Mouse (Mus musculus) heart, embryonic 16.5 days (tissue): ENCODE data around the gene Serpinb6a. TPM values are rescaled to one million over a fixed set of nuclear protein-coding genes. Genes with fewer than 3 reads are reported as not detected.

Experiments used
- ATAC-seq: fragments of 200-750 bp; cut with Nextera tagmentation; replicated peaks from 2 replicates; pipeline ENCODE4 v1.8.0; 2017; ENCODE audit warnings: moderate number of reproducible peaks; ENCODE audit not compliant: insufficient read depth, low FRiP score; ENCODE audit errors: extremely low read depth
- H3K27ac ChIP-seq: fragments of 300-500 bp; sonication (generic); 2 replicates; pipeline ENCODE4 v1.5.1; 2014; ENCODE audit warnings: mild to moderate bottlenecking, low read length, control low read depth, moderate library complexity
- H3K27me3 ChIP-seq: fragments of 300-500 bp; sonication (generic); 2 replicates; pipeline ENCODE4 v1.6.1; 2014; ENCODE audit warnings: low read length, mixed read lengths; ENCODE audit not compliant: control insufficient read depth, insufficient read depth
- H3K36me3 ChIP-seq: fragments of 300-500 bp; sonication (generic); 2 replicates; pipeline ENCODE4 v1.6.1; 2014; ENCODE audit not compliant: control insufficient read depth, insufficient read depth
- H3K4me1 ChIP-seq: fragments of 300-500 bp; sonication (generic); 2 replicates; pipeline ENCODE4 v1.6.1; 2014; ENCODE audit warnings: low read length, mixed read lengths; ENCODE audit not compliant: control insufficient read depth, insufficient read depth
- H3K4me2 ChIP-seq: fragments of 300-500 bp; sonication (generic); 2 replicates; pipeline ENCODE4 v1.6.1; 2014; ENCODE audit warnings: low read depth, mild to moderate bottlenecking, control low read depth, low read length
- H3K4me3 ChIP-seq: fragments of 300-500 bp; sonication (generic); 2 replicates; pipeline ENCODE4 v1.5.1; 2014; ENCODE audit warnings: mild to moderate bottlenecking, control low read depth, low read length
- H3K9ac ChIP-seq: fragments of 300-500 bp; sonication (generic); 2 replicates; pipeline ENCODE4 v1.6.1; 2014; ENCODE audit warnings: low read length, control low read depth
- H3K9me3 ChIP-seq: fragments of 300-500 bp; sonication (generic); replicated peaks from 2 replicates; pipeline ENCODE4 v1.6.1; 2016; ENCODE audit warnings: low read length; ENCODE audit not compliant: control insufficient read depth
- WGBS: fragments of 180-500 bp; shearing (Covaris S2); extraction: QIAGEN DNeasy Blood & Tissue Kit; methylation state at CpG from one replicate; pipeline ENCODE4 v1.1.7; 2014; 5-methylcytosine and 5-hydroxymethylcytosine counted together
- polyA plus RNA-seq: library from polyadenylated mRNA; unstranded; fragments of >200 nt; fragmentation: Nextera tagmentation; extraction: Ambion mirVana; gene quantifications from 2 replicates; pipeline ENCODE4 v1.2.1, GENCODE M21; 2015

The Serpinb6a gene
- polyA plus RNA-seq, 1 experiment from 2014 or later = 65.8 TPM

GRCm38 (mm10) chr13:33937151-33937550 is 65.4 kb downstream of the Serpinb6a start:
- H3K9ac ChIP-seq = no peak overlapping the region
- ATAC-seq = no peak
- no peaks in the 10 kb centered on the region for H3K36me3 ChIP-seq
- peak overlapping the region; percentile 7; the same call in 1 of the 2 replicates for H3K4me2 ChIP-seq
- 20% methylated on average over 5 of the region's 5 CpGs for WGBS
- H3K4me3 ChIP-seq = no peak overlapping the region
- H3K4me1 ChIP-seq = peaks cover 13% of the 10 kb centered on the region
- H3K27me3 ChIP-seq = no peaks in the 10 kb centered on the region
- H3K27ac ChIP-seq = peak overlapping the region; percentile 56; the same call in 1 of the 2 replicates
- H3K9me3 ChIP-seq = no peaks in the 10 kb centered on the region

- H3K27ac ChIP-seq = peak overlapping the region; percentile 71
- H3K36me3 ChIP-seq = no peaks in the 10 kb centered on the region
- WGBS = under 1% methylated on average over 44 of the region's 44 CpGs
- peaks cover 13% of the 10 kb centered on the region for H3K4me1 ChIP-seq
- peak overlapping the region; percentile 88 for H3K4me3 ChIP-seq
- no peaks in the 10 kb centered on the region for H3K27me3 ChIP-seq
- peak; percentile 79 for ATAC-seq
- H3K9me3 ChIP-seq = no peaks in the 10 kb centered on the region
- peak overlapping the region; percentile 84 for H3K4me2 ChIP-seq
- H3K9ac ChIP-seq = peak overlapping the region; percentile 94
These were observed 67.0 kb downstream of the Serpinb6a start for GRCm38 (mm10) chr13:33935465-33936181.

- no peaks in the 10 kb centered on the region for H3K36me3 ChIP-seq
- peak overlapping the region; percentile 84 for H3K4me2 ChIP-seq
- no peak overlapping the region for H3K27ac ChIP-seq
- ATAC-seq = no peak
- H3K4me3 ChIP-seq = peak overlapping the region; percentile 88
- WGBS = 60% methylated on average over 6 of the region's 6 CpGs
- H3K9me3 ChIP-seq = no peaks in the 10 kb centered on the region
- H3K9ac ChIP-seq = peak overlapping the region; percentile 94
- no peaks in the 10 kb centered on the region for H3K27me3 ChIP-seq
- H3K4me1 ChIP-seq = peaks cover 13% of the 10 kb centered on the region
These were observed 67.9 kb downstream of the Serpinb6a start for GRCm38 (mm10) chr13:33934743-33935142.

- no peak for ATAC-seq
- no peak overlapping the region for H3K4me2 ChIP-seq
- H3K36me3 ChIP-seq = peaks cover 6% of the 10 kb centered on the region
- no peaks in the 10 kb centered on the region for H3K27me3 ChIP-seq
- WGBS = 76% methylated on average over 3 of the region's 3 CpGs
- H3K4me3 ChIP-seq = no peak overlapping the region
- no peaks in the 10 kb centered on the region for H3K9me3 ChIP-seq
- no peak overlapping the region for H3K9ac ChIP-seq
- peaks cover 3% of the 10 kb centered on the region for H3K4me1 ChIP-seq
- no peak overlapping the region for H3K27ac ChIP-seq
These were observed 71.7 kb downstream of the Serpinb6a start for GRCm38 (mm10) chr13:33930912-33931311.

GRCm38 (mm10) chr13:33930281-33930680 is 72.3 kb downstream of the Serpinb6a start:
- H3K4me1 ChIP-seq = peaks cover 3% of the 10 kb centered on the region; the same call in 1 of the 2 replicates
- no peak overlapping the region for H3K4me3 ChIP-seq
- WGBS = 80% methylated on average over 2 of the region's 2 CpGs
- H3K9ac ChIP-seq = no peak overlapping the region
- no peak for ATAC-seq
- no peaks in the 10 kb centered on the region for H3K9me3 ChIP-seq
- H3K36me3 ChIP-seq = peaks cover 8% of the 10 kb centered on the region
- H3K27ac ChIP-seq = no peak overlapping the region
- no peak overlapping the region for H3K4me2 ChIP-seq
- H3K27me3 ChIP-seq = no peaks in the 10 kb centered on the region

- Histone ChIP-seq H3K4me2 (no peak overlapping the region), H3K36me3 (peaks cover 48% of the 10 kb centered on the region), H3K4me3 (no peak overlapping the region), H3K9ac (no peak overlapping the region), H3K27ac (no peak overlapping the region), H3K27me3 (no peaks in the 10 kb centered on the region), H3K4me1 (no peaks in the 10 kb centered on the region; the same call in 1 of the 2 replicates), H3K9me3 (no peaks in the 10 kb centered on the region)
- 57% methylated on average over 5 of the region's 5 CpGs for WGBS
- ATAC-seq = no peak
These were observed 80.9 kb downstream of the Serpinb6a start for GRCm38 (mm10) chr13:33921699-33922098.

GRCm38 (mm10) chr13:33921041-33921440 is 81.6 kb downstream of the Serpinb6a start:
- Histone ChIP-seq H3K27ac (no peak overlapping the region), H3K4me1 (no peaks in the 10 kb centered on the region; the same call in 1 of the 2 replicates), H3K27me3 (no peaks in the 10 kb centered on the region), H3K4me2 (no peak overlapping the region), H3K9ac (no peak overlapping the region), H3K9me3 (no peaks in the 10 kb centered on the region), H3K4me3 (no peak overlapping the region), H3K36me3 (peaks cover 47% of the 10 kb centered on the region)
- no peak for ATAC-seq
- 89% methylated on average over 6 of the region's 6 CpGs for WGBS

- H3K36me3 ChIP-seq = no peaks in the 10 kb centered on the region
- no peak for ATAC-seq
These were observed 95.8 kb downstream of the Serpinb6a start for GRCm38 (mm10) chr13:33906821-33907220.

GRCm38 (mm10) chr13:33905176-33905954 is 97.2 kb downstream of the Serpinb6a start, which contains the start of gene Serpinb6c:
Gene Serpinb6c (minus strand): TSS chr13:33905708.
- no peaks in the 10 kb centered on the region for H3K36me3 ChIP-seq
- WGBS = 72% methylated on average over 18 of the region's 18 CpGs
- H3K9ac ChIP-seq = no peak within 1 kb of the TSS
- no peak within 1 kb of the TSS for H3K4me2 ChIP-seq
- H3K27ac ChIP-seq = no peak within 1 kb of the TSS
- no peaks in the 10 kb centered on the region for H3K27me3 ChIP-seq
- no peaks in the 10 kb centered on the region for H3K9me3 ChIP-seq
- no peak for ATAC-seq
- H3K4me3 ChIP-seq = no peak within 1 kb of the TSS
- no peaks in the 10 kb centered on the region for H3K4me1 ChIP-seq

More at GRCm38 (mm10) chr13:33906821-33907220, 95.8 kb downstream of the Serpinb6a start:
- no peak overlapping the region for H3K9ac ChIP-seq
- H3K4me1 ChIP-seq = no peaks in the 10 kb centered on the region
- H3K27me3 ChIP-seq = no peaks in the 10 kb centered on the region
- H3K4me3 ChIP-seq = no peak overlapping the region
- H3K27ac ChIP-seq = no peak overlapping the region
- no peaks in the 10 kb centered on the region for H3K9me3 ChIP-seq
- no peak overlapping the region for H3K4me2 ChIP-seq
- 53% methylated on average over 3 of the region's 3 CpGs for WGBS
